Mouse (Mus musculus): ENCODE results near the gene Cdkn1a.

DNA sequence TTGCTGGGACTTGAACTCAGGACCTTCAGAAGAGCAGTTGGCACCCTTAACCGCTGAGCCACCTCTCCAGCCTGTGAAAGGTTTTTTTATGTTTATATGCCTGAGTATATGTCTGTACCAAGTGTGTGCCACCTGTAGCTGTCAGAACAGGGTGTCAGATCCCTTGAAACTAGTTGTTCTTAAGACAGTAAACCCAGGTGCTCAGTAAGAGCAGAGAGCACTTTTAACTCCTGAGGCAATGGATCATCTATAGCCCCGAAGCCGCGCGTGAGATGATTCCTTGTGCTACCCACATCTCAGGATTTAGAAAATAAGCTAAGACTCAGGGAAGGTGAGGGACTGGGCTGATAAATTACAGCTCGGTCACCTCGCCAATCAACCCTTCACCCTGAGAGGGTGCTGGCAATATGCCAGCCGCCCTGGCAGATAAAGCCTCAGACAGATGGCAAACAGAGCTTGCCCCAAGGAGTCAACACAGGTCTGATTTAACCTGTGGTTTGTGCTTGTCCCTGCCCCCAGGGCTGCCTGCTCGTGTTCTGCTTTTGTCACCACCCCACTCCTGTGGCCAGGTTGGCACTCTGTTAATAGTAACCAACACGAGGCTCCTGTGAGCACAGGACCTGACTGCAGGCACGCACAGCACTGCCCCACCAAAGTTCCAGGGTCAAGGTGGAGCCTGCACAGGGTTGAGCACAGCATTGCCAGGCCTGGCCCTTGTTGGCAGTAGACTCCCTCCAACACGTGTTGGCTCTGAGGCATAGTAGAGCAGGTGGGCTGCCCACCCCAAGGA is 44.8 kb upstream of the Cdkn1a start:
- TF ChIP-seq CTCF (IDR thresholded peaks at IDR 0.05; ENCODE audit: borderline replicate concordance, insufficient read depth, low read length), result no peak
- TF ChIP-seq POLR2A (IDR thresholded peaks at IDR 0.05; ENCODE audit: low read depth, low read length), result no peak

Measured in embryonic fibroblast, embryonic 13.5 days (primary cell).